ENCODE assay signal across 9 mouse cellular contexts in the genomic region with DNA sequence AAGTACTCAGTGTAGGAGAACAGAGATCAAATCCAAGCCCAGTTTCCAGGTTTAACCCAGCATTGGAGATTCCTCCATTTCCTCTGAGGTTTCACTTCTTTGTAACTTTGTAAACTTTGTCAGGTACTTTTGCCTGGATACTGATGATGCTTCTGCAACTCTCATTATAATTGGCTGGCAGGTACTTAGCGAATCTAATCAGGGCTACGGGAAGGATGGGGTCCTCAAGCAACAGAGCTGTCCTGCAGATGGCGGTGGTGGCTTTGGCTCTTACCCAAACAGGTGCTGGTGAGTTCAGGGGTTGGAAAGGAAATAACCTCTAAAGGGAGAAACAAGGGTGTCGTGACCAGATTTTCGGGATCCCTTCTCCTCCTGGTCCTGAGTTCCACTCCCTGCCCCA. TPM values are rescaled to one million over a fixed set of nuclear protein-coding genes. Genes with fewer than 3 reads are reported as not detected.
DNase-seq lines count a peak whose midpoint lies in the region; ATAC-seq and TF ChIP-seq lines count a peak whose summit lies in the region.
"Had no signal": no experiment of that assay in that cellular context is flagged by ENCODE, and none has a peak within 500 bp of the region (broad histone marks: within the 10 kb centered on the region; RNA-seq: fewer than 3 reads in every experiment).

No protein-coding gene starts in this region.

- H3K9ac ChIP-seq in liver, postnatal 0 days (replicated peaks), result no peak overlapping the region
- no peak overlapping the region for H3K9ac ChIP-seq in liver, embryonic 11.5 days (ENCODE audit: low read depth, low read length)
- no peak overlapping the region for H3K9ac ChIP-seq in forebrain, embryonic 15.5 days (replicated peaks)
- H3K9ac ChIP-seq: embryonic facial prominence, embryonic 15.5 days had no signal

- 27% methylated on average over 5 of the region's 5 CpGs for WGBS in liver, postnatal 0 days (ENCODE audit: insufficient replicate concordance)
- 26% methylated on average over 5 of the region's 5 CpGs for WGBS in liver, embryonic 11.5 days
- 31% methylated on average over 5 of the region's 5 CpGs for WGBS in forebrain, embryonic 15.5 days

- H3K4me2 ChIP-seq in liver, postnatal 0 days (ENCODE audit: low read depth, low read length), result no peak overlapping the region
- H3K4me2 ChIP-seq in liver, embryonic 11.5 days, result no peak overlapping the region
- H3K4me2 ChIP-seq in forebrain, embryonic 15.5 days (replicated peaks), result no peak overlapping the region
- H3K4me2 ChIP-seq: embryonic facial prominence, embryonic 15.5 days had no signal

- no peak for TF ChIP-seq CTCF in liver, postnatal 0 days (IDR thresholded peaks at IDR 0.05; ENCODE audit: low read depth)

- no peaks in the 10 kb centered on the region for H3K4me1 ChIP-seq in liver, postnatal 0 days (ENCODE audit: insufficient read depth)
- H3K4me1 ChIP-seq in liver, embryonic 11.5 days (replicated peaks; ENCODE audit: control insufficient read depth, insufficient read depth, low read length), result no peaks in the 10 kb centered on the region
- no peaks in the 10 kb centered on the region for H3K4me1 ChIP-seq in forebrain, embryonic 15.5 days
- H3K4me1 ChIP-seq: embryonic facial prominence, embryonic 15.5 days had no signal

- 0 out of 2 replicates have a peak, but pooled peaks have one; percentile 41 for ATAC-seq in liver, postnatal 0 days
- no peak for ATAC-seq in liver, embryonic 11.5 days (replicated peaks; ENCODE audit: low FRiP score)
- ATAC-seq in forebrain, embryonic 15.5 days (replicated peaks), result no peak

- no peak overlapping the region for H3K4me3 ChIP-seq in liver, postnatal 0 days (ENCODE audit: low read depth, low read length)
- H3K4me3 ChIP-seq in liver, embryonic 11.5 days (ENCODE audit: low read depth, low read length), result no peak overlapping the region
- no peak overlapping the region for H3K4me3 ChIP-seq in forebrain, embryonic 15.5 days
- H3K4me3 ChIP-seq: embryonic facial prominence, embryonic 15.5 days had no signal

- no peaks in the 10 kb centered on the region for H3K27me3 ChIP-seq in liver, postnatal 0 days (ENCODE audit: insufficient read depth, low read length)
- H3K27me3 ChIP-seq in liver, embryonic 11.5 days (replicated peaks; ENCODE audit: control insufficient read depth, insufficient read depth, low read length), result no peaks in the 10 kb centered on the region
- no peaks in the 10 kb centered on the region for H3K27me3 ChIP-seq in forebrain, embryonic 15.5 days
- H3K27me3 ChIP-seq: embryonic facial prominence, embryonic 15.5 days had no signal

- TF ChIP-seq EP300 in liver, postnatal 0 days (IDR thresholded peaks at IDR 0.05; ENCODE audit: low read depth), result no peak

- H3K27ac ChIP-seq in liver, postnatal 0 days (ENCODE audit: low read depth), result no peak overlapping the region
- H3K27ac ChIP-seq in liver, embryonic 11.5 days (ENCODE audit: low read depth, low read length), result no peak overlapping the region
- H3K27ac ChIP-seq in forebrain, embryonic 15.5 days (replicated peaks), result no peak overlapping the region
- H3K27ac ChIP-seq: embryonic facial prominence, embryonic 15.5 days had no signal

- no peaks in the 10 kb centered on the region for H3K36me3 ChIP-seq in liver, postnatal 0 days (replicated peaks; ENCODE audit: insufficient read depth, low read length)
- no peaks in the 10 kb centered on the region for H3K36me3 ChIP-seq in liver, embryonic 11.5 days (ENCODE audit: control insufficient read depth, insufficient read depth, low read length)
- H3K36me3 ChIP-seq in forebrain, embryonic 15.5 days, result no peaks in the 10 kb centered on the region
- H3K36me3 ChIP-seq: embryonic facial prominence, embryonic 15.5 days had no signal

- H3K9me3 ChIP-seq in liver, postnatal 0 days (ENCODE audit: low read length), result no peaks in the 10 kb centered on the region
- H3K9me3 ChIP-seq in liver, embryonic 11.5 days (ENCODE audit: control insufficient read depth, low read length), result no peaks in the 10 kb centered on the region
- H3K9me3 ChIP-seq in forebrain, embryonic 15.5 days, result no peaks in the 10 kb centered on the region
- H3K9me3 ChIP-seq: embryonic facial prominence, embryonic 15.5 days had no signal

- DNase-seq in liver, postnatal 0 days, result peak; percentile 21
- DNase-seq in liver, embryonic 11.5 days (ENCODE audit: low spot score), result no peak
- peak; percentile 67 for DNase-seq in NIH3T3 (ENCODE audit: low read depth)
- peak; percentile 10 for DNase-seq in embryo, embryonic 9.5 days (ENCODE audit: extremely low spot score)
- DNase-seq in kidney, adult 9 months, result peak; percentile 69
- DNase-seq in left cerebral cortex, postnatal 4 days, result peak; percentile 10
- DNase-seq in spleen, adult 12 weeks (ENCODE audit: low spot score), result peak; percentile 19

- intact Hi-C loops in left cerebral cortex, postnatal 4 days (cut with DNase I), result no loop called here

RNA-seq across cellular contexts. Expression of gene Olfr97, which starts 9.6 kb away (rescaled TPM):
- polyA plus RNA-seq in liver, postnatal 0 days (2015; fragmentation: Nextera tagmentation; extraction: Ambion mirVana), result not detected in 2 replicates
- polyA plus RNA-seq in liver, embryonic 11.5 days (2014; fragmentation: Nextera tagmentation; extraction: Ambion mirVana), result not detected in 2 replicates
- not detected for total RNA-seq in left cerebral cortex, postnatal 4 days (2021)
- polyA plus RNA-seq in forebrain, embryonic 15.5 days (2015; fragmentation: Nextera tagmentation; extraction: Ambion mirVana), result not detected in 2 replicates
- polyA plus RNA-seq: embryonic facial prominence, embryonic 15.5 days had no signal

RNA-seq across cellular contexts. Expression of gene Olfr98, which starts 16.8 kb away (rescaled TPM):
- not detected in 2 replicates for polyA plus RNA-seq in liver, postnatal 0 days (2015; fragmentation: Nextera tagmentation; extraction: Ambion mirVana)
- polyA plus RNA-seq in liver, embryonic 11.5 days (2014; fragmentation: Nextera tagmentation; extraction: Ambion mirVana), result not detected in 2 replicates
- not detected for total RNA-seq in left cerebral cortex, postnatal 4 days (2021)
- polyA plus RNA-seq in forebrain, embryonic 15.5 days (2015; fragmentation: Nextera tagmentation; extraction: Ambion mirVana), result not detected in 2 replicates
- polyA plus RNA-seq: embryonic facial prominence, embryonic 15.5 days had no signal

RNA-seq across cellular contexts. Expression of gene H2-M3, which starts 23.3 kb away (rescaled TPM):
- 4.5 and 4.6 TPM in 2 replicates for polyA plus RNA-seq in liver, postnatal 0 days (2015; fragmentation: Nextera tagmentation; extraction: Ambion mirVana)
- 1.4 and 1.9 TPM in 2 replicates for polyA plus RNA-seq in liver, embryonic 11.5 days (2014; fragmentation: Nextera tagmentation; extraction: Ambion mirVana)
- total RNA-seq in left cerebral cortex, postnatal 4 days (2021), result 1 to 10 TPM; 1.6 to 1.7 TPM
- 0.61 and 1.0 TPM in 2 replicates for polyA plus RNA-seq in forebrain, embryonic 15.5 days (2015; fragmentation: Nextera tagmentation; extraction: Ambion mirVana)

RNA-seq across cellular contexts. Expression of gene Olfr96, which starts 26.8 kb away (rescaled TPM):
- not detected in 2 replicates for polyA plus RNA-seq in liver, postnatal 0 days (2015; fragmentation: Nextera tagmentation; extraction: Ambion mirVana)
- polyA plus RNA-seq in liver, embryonic 11.5 days (2014; fragmentation: Nextera tagmentation; extraction: Ambion mirVana), result not detected in 2 replicates
- not detected for total RNA-seq in left cerebral cortex, postnatal 4 days (2021)
- not detected in 2 replicates for polyA plus RNA-seq in forebrain, embryonic 15.5 days (2015; fragmentation: Nextera tagmentation; extraction: Ambion mirVana)

RNA-seq across cellular contexts. Expression of gene Olfr95, which starts 33.8 kb away (rescaled TPM):
- not detected in 2 replicates for polyA plus RNA-seq in liver, postnatal 0 days (2015; fragmentation: Nextera tagmentation; extraction: Ambion mirVana)
- not detected in 2 replicates for polyA plus RNA-seq in liver, embryonic 11.5 days (2014; fragmentation: Nextera tagmentation; extraction: Ambion mirVana)
- total RNA-seq in left cerebral cortex, postnatal 4 days (2021), result not detected
- polyA plus RNA-seq in forebrain, embryonic 15.5 days (2015; fragmentation: Nextera tagmentation; extraction: Ambion mirVana), result not detected in 2 replicates
- polyA plus RNA-seq: embryonic facial prominence, embryonic 15.5 days had no signal
